Mouse (Mus musculus) liver, embryonic 15.5 days (tissue): ENCODE data around the gene Sdhb. TPM values are rescaled to one million over a fixed set of nuclear protein-coding genes. Genes with fewer than 3 reads are reported as not detected.

Experiments
- ATAC-seq: fragments of 200-750 bp; cut with Nextera tagmentation; 2 replicates; pipeline ENCODE4 v1.8.0; 2017; ENCODE audit warnings: moderate number of reproducible peaks, mild to moderate bottlenecking, moderate library complexity; ENCODE audit not compliant: insufficient read depth
- H3K27ac ChIP-seq: fragments of 300-500 bp; sonication (generic); replicated peaks from 2 replicates; pipeline ENCODE4 v1.5.1; 2015; ENCODE audit warnings: mild to moderate bottlenecking, inconsistent platforms
- H3K27me3 ChIP-seq: fragments of 300-500 bp; sonication (generic); 2 replicates; pipeline ENCODE4 v1.6.1; 2015; ENCODE audit warnings: mild to moderate bottlenecking, inconsistent platforms
- H3K36me3 ChIP-seq: fragments of 300-500 bp; sonication (generic); replicated peaks from 2 replicates; pipeline ENCODE4 v1.6.1; 2015; ENCODE audit warnings: moderate library complexity, mild to moderate bottlenecking, inconsistent platforms
- H3K4me1 ChIP-seq: fragments of 300-500 bp; sonication (generic); replicated peaks from 2 replicates; pipeline ENCODE4 v1.6.1; 2015; ENCODE audit warnings: inconsistent platforms
- H3K4me2 ChIP-seq: fragments of 300-500 bp; sonication (generic); 2 replicates; pipeline ENCODE4 v1.6.1; 2015; ENCODE audit warnings: moderate library complexity, mild to moderate bottlenecking, inconsistent platforms
- H3K4me3 ChIP-seq: fragments of 300-500 bp; sonication (generic); replicated peaks from 2 replicates; pipeline ENCODE4 v1.5.1; 2015; ENCODE audit warnings: mild to moderate bottlenecking, inconsistent platforms
- H3K9ac ChIP-seq: fragments of 300-500 bp; sonication (generic); 2 replicates; pipeline ENCODE4 v1.6.1; 2015; ENCODE audit warnings: moderate library complexity, mild to moderate bottlenecking, inconsistent platforms
- H3K9me3 ChIP-seq: fragments of 300-500 bp; sonication (generic); replicated peaks from 2 replicates; pipeline ENCODE4 v1.6.1; 2016; ENCODE audit warnings: inconsistent platforms
- WGBS: fragments of 180-500 bp; shearing (Covaris S2); methylation state at CpG from one replicate; pipeline ENCODE4 v1.1.7; 2015; ENCODE audit warnings: mixed read lengths; ENCODE audit not compliant: insufficient replicate concordance; 5-methylcytosine and 5-hydroxymethylcytosine counted together
- polyA plus RNA-seq: library from polyadenylated mRNA; unstranded; fragments of >200 nt; fragmentation: Nextera tagmentation; extraction: Ambion mirVana; gene quantifications from 2 replicates; pipeline ENCODE4 v1.2.1, GENCODE M21; 2015

Gene Sdhb
- polyA plus RNA-seq, 1 experiment from 2014 or later: 196 TPM

DNA sequence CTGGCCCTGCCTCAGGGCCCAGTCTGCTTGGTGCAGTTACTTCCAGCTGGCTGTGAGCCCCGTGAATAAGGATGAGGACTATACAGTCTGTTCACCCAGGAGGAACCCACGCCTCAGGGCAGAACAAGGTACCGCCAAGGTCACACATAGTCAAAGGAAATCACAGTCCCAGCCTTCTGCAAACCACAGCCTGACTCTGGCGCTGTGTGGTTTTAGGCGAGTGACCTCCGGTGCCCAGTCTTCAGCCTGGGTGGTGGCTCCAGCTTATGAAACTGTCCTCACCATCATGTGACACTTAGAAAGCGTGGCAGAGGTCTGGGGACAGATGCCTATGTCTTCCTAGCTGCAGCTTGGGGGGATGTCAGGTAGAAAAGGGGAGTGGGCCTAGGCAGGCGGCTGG is 34.8 kb downstream of the Sdhb start:
- no peaks in the 10 kb centered on the region for H3K27me3 ChIP-seq
- 73% methylated on average over 8 of the region's 8 CpGs for WGBS
- H3K4me2 ChIP-seq: no peak overlapping the region
- no peak overlapping the region for H3K4me3 ChIP-seq
- no peak for ATAC-seq
- H3K36me3 ChIP-seq: peaks cover 45% of the 10 kb centered on the region
- no peak overlapping the region for H3K27ac ChIP-seq
- H3K4me1 ChIP-seq: peaks cover 9% of the 10 kb centered on the region
- no peak overlapping the region for H3K9ac ChIP-seq
- H3K9me3 ChIP-seq: no peaks in the 10 kb centered on the region

GRCm38 (mm10) chr4:140996812-140997211 is 35.8 kb downstream of the Sdhb start:
- Histone ChIP-seq H3K27me3 (no peaks in the 10 kb centered on the region), H3K9ac (no peak overlapping the region), H3K4me3 (no peak overlapping the region), H3K9me3 (no peaks in the 10 kb centered on the region), H3K27ac (no peak overlapping the region), H3K4me2 (no peak overlapping the region), H3K36me3 (peaks cover 51% of the 10 kb centered on the region), H3K4me1 (peaks cover 9% of the 10 kb centered on the region)
- ATAC-seq: peak; percentile 51; the same call in 1 of the 2 replicates
- 32% methylated on average over 9 of the region's 9 CpGs for WGBS

DNA sequence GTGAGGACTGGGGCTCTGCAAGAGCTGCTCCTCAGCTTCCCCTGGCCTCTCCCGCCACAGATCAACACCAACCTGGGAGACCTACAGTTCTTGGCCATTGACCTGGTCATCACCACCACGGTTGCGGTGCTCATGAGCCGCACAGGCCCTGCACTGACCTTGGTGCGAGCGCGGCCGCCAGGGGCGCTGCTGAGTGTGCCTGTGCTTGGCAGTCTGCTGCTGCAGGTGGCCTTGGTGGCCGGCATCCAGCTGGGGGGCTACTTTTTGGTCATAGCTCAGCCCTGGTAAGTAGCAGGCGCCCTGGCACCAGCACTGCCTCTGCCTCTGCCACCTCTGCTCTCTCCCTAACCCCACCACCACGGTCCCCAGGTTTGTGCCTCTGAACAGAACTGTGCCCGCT is 45.0 kb downstream of the Sdhb start:
- no peak for ATAC-seq
- H3K4me3 ChIP-seq: no peak overlapping the region
- H3K27me3 ChIP-seq: peaks cover 16% of the 10 kb centered on the region
- WGBS: 79% methylated on average over 13 of the region's 13 CpGs
- no peak overlapping the region for H3K9ac ChIP-seq
- H3K36me3 ChIP-seq: peaks cover 36% of the 10 kb centered on the region
- no peaks in the 10 kb centered on the region for H3K9me3 ChIP-seq
- H3K4me1 ChIP-seq: peaks cover 19% of the 10 kb centered on the region
- no peak overlapping the region for H3K27ac ChIP-seq
- no peak overlapping the region for H3K4me2 ChIP-seq

DNA sequence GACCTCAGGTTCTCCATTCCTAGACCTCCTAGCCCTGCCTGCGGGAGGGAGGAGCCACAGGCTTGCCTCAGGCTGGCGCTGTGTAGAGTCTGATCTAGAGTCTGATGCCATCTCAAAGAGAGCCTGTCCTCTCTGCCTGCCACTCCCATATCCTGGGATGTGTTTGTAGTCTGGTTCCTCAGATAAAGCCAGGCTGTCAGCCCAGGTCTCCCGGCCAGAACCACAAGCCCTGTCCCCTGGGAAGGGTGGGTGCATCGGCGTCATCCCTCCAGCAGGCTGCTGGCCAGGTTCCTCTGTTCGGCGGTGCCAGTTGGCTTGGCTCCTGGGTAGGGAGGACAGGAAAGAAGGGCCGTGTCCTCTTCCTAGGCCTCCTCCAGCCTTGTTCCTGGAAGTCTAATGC is 47.0 kb downstream of the Sdhb start:
- Histone ChIP-seq H3K4me3 (no peak overlapping the region), H3K27me3 (peaks cover 36% of the 10 kb centered on the region), H3K27ac (0 out of 2 replicates have a peak overlapping the region, but pooled peaks have one; percentile 24), H3K9ac (no peak overlapping the region), H3K36me3 (peaks cover 30% of the 10 kb centered on the region), H3K4me1 (peaks cover 19% of the 10 kb centered on the region), H3K4me2 (peak overlapping the region; percentile 13; the same call in 1 of the 2 replicates), H3K9me3 (no peaks in the 10 kb centered on the region)
- peak; percentile 83 for ATAC-seq
- WGBS: 26% methylated on average over 8 of the region's 8 CpGs

DNA sequence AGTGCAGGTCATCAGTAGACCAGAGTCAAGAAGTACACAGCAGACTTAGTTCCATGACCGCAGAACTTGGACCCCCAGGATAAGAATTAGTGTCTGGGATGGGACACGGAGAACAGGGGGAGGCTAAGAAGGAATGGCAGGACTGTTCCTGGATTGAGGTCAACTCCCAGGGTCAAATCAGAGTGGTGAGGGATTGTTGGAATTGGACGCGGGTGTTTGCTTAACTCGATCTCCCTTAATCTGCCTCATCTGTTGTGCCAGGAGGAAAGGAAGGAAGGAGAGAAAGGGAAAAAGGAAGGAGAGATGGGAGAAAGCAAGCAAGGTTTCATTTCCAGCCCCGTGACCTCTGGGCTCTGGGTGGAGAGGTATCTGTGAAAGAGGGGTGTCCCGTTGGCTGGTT is 49.1 kb downstream of the Sdhb start, which contains the start of gene Mfap2:
Gene Mfap2 (plus strand): TSS at position 301 of the 400 bp plus-strand sequence.
- no peak for ATAC-seq

GRCm38 (mm10) chr4:141010526-141010925 is 49.5 kb downstream of the Sdhb start:
- peaks cover 40% of the 10 kb centered on the region for H3K27me3 ChIP-seq
- peaks cover 19% of the 10 kb centered on the region for H3K4me1 ChIP-seq
- H3K4me2 ChIP-seq: peak overlapping the region; percentile 59
- no peaks in the 10 kb centered on the region for H3K9me3 ChIP-seq
- ATAC-seq: no peak
- peaks cover 17% of the 10 kb centered on the region for H3K36me3 ChIP-seq
- 2% methylated on average over 26 of the region's 26 CpGs for WGBS
- peak overlapping the region; percentile 36 for H3K4me3 ChIP-seq
- H3K27ac ChIP-seq: no peak overlapping the region
- 0 out of 2 replicates have a peak overlapping the region, but pooled peaks have one; percentile 6 for H3K9ac ChIP-seq

More for the DNA sequence above, 49.1 kb downstream of the Sdhb start, which contains the start of gene Mfap2:
- Histone ChIP-seq H3K27ac (no peak within 1 kb of the TSS), H3K36me3 (peaks cover 20% of the 10 kb centered on the region), H3K4me2 (peak within 1 kb of the TSS; percentile 59), H3K9ac (0 out of 2 replicates have a peak within 1 kb of the TSS, but pooled peaks have one; percentile 6), H3K9me3 (no peaks in the 10 kb centered on the region), H3K27me3 (peaks cover 40% of the 10 kb centered on the region), H3K4me3 (peak within 1 kb of the TSS; percentile 36), H3K4me1 (peaks cover 19% of the 10 kb centered on the region)
- WGBS: 18% methylated on average over 7 of the region's 7 CpGs

DNA sequence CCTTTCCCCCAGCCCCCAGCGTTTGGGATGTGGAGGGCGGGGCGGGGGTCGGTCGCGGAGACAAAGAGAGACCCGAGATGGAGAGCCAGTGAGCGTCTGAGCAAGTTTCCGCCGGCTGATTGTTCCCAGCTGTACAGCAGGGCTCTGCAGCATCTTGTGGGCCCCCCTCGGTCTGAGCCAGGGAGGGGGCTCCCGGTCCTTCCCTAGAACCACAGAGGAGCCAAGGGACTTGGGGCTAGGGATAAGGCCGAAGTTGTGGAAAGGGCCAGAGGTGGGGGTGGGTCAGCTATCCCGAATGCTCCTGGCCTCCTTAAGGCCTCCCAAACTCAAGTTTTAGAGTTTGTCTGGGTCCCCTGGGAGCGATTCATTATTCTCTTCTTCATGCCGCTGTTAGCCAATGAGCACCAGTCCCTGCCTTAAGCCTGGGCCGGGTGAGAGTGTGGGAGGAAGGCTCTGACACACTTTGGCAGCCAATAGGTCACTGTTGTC is 50.0 kb downstream of the Sdhb start:
- Histone ChIP-seq H3K27ac (no peak overlapping the region), H3K27me3 (peaks cover 40% of the 10 kb centered on the region), H3K4me3 (peak overlapping the region; percentile 36), H3K4me1 (peaks cover 19% of the 10 kb centered on the region), H3K36me3 (peaks cover 13% of the 10 kb centered on the region), H3K4me2 (peak overlapping the region; percentile 59), H3K9ac (no peak overlapping the region), H3K9me3 (no peaks in the 10 kb centered on the region)
- ATAC-seq: no peak
- 9% methylated on average over 17 of the region's 17 CpGs for WGBS

DNA sequence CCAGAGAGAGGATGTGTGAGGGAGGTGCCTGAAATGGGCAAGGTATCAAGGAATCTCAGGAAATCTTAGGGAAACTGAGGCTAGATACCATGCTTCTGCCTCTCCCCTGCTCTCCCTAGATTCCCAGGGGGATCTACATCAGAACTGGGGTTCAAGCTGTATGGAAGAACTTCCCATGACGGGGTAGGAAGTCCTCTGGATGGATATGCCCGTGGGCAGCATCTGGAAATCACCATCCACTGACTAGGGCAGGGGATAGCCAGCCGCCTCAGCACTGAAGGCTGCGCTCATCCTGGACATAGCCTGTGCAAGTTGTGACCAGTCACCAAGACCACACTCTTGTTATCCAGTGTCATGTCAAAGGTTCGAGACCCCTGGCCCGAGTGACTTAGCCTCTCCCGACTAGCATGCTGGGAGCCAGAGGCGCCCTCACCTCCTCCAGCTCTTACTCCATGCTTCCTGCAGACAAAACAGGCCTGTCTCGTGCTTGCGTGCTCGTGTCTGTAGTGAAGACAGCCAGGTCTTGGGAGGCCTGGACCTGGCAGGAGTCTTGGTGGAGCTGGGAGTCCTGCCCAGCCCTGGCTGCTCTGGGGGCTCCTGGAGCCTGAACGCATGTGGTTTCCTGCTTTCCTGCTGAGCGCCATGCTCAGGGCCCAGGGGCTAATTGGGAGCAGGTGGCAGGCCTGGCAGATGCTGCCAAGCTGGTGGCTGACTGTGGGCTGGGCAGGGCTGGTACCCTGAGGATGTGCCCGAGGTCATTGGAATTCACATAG is 50.7 kb downstream of the Sdhb start:
- no peak overlapping the region for H3K4me2 ChIP-seq
- peaks cover 40% of the 10 kb centered on the region for H3K27me3 ChIP-seq
- H3K27ac ChIP-seq: no peak overlapping the region
- H3K4me1 ChIP-seq: peaks cover 19% of the 10 kb centered on the region
- no peak overlapping the region for H3K9ac ChIP-seq
- H3K4me3 ChIP-seq: no peak overlapping the region
- no peak for ATAC-seq
- 63% methylated on average over 14 of the region's 14 CpGs for WGBS
- peaks cover 5% of the 10 kb centered on the region for H3K36me3 ChIP-seq
- no peaks in the 10 kb centered on the region for H3K9me3 ChIP-seq

- Histone ChIP-seq H3K4me2 (no peak overlapping the region), H3K27ac (no peak overlapping the region), H3K4me3 (no peak overlapping the region), H3K9me3 (no peaks in the 10 kb centered on the region), H3K4me1 (peaks cover 19% of the 10 kb centered on the region), H3K36me3 (no peaks in the 10 kb centered on the region), H3K9ac (no peak overlapping the region), H3K27me3 (peaks cover 40% of the 10 kb centered on the region)
- no peak for ATAC-seq
- WGBS: 69% methylated on average over 10 of the region's 10 CpGs
Measured at GRCm38 (mm10) chr4:141012558-141012957, 51.6 kb downstream of the Sdhb start.

GRCm38 (mm10) chr4:141014114-141014513 is 53.1 kb downstream of the Sdhb start:
- no peak overlapping the region for H3K4me2 ChIP-seq
- WGBS: 58% methylated on average over 8 of the region's 8 CpGs
- peaks cover 6% of the 10 kb centered on the region for H3K4me1 ChIP-seq
- no peak for ATAC-seq
- H3K9me3 ChIP-seq: no peaks in the 10 kb centered on the region
- H3K4me3 ChIP-seq: no peak overlapping the region
- H3K27ac ChIP-seq: no peak overlapping the region
- peaks cover 40% of the 10 kb centered on the region for H3K27me3 ChIP-seq
- H3K9ac ChIP-seq: no peak overlapping the region
- no peaks in the 10 kb centered on the region for H3K36me3 ChIP-seq

DNA sequence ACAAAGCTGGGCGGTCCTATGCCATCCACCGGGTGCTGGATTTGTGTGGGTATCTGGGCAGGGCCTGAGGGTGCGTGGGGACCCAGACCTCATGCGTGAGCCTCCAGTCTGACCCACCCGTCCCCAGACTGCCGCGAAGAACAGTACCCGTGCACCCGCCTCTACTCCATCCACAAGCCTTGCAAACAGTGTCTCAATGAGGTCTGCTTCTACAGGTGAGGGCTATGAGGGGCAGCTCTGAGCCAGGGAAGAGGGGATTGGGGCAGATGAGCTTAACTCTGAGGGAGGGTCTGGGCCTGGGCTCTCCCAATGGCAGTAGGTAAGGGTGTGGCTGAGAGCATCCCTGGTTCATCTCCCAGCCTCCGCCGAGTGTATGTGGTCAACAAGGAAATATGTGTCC is 53.9 kb downstream of the Sdhb start:
- Histone ChIP-seq H3K9me3 (no peaks in the 10 kb centered on the region), H3K4me2 (no peak overlapping the region), H3K27me3 (peaks cover 35% of the 10 kb centered on the region), H3K27ac (no peak overlapping the region), H3K9ac (no peak overlapping the region), H3K4me1 (peaks cover 6% of the 10 kb centered on the region), H3K36me3 (no peaks in the 10 kb centered on the region), H3K4me3 (no peak overlapping the region)
- no peak for ATAC-seq
- 75% methylated on average over 11 of the region's 11 CpGs for WGBS
